Mouse (Mus musculus): ENCODE data around the gene Arhgap44. TPM values are rescaled to one million over a fixed set of nuclear protein-coding genes. Genes with fewer than 3 reads are reported as not detected.

The Arhgap44 gene
- total and polyA plus RNA-seq, 2 experiments from 2014 or later: 23.0 to 40.7 TPM

DNA sequence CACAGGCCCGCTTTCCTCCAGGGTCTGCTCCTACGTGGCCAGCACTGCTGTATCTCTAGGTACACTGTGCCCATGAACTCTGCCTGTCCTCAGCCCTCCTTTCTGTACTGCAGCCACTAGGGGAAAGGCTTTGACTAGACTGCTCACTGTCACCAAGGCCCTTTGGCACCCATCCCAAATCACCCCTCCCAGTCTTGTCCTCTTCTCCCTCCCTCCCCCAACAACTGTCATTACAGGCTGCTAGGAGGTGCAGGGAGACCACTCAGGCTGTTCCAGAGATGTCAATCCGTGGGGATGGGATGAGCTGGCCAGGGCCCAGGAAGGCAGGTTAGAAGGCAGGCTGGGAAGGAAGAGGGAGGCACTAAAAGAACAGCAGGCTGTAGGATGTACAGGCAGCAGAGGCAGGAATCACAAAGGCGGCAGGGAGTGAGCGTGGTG lies 55.0 kb downstream of the Arhgap44 start:
- DNase-seq (ENCODE audit: low spot score) (peak; percentile 86), ATAC-seq (peak; percentile 83)
- no peak overlapping the region for H3K4me2 ChIP-seq (ENCODE audit: low read depth, low read length)
- peak; percentile 61 for TF ChIP-seq CTCF (IDR thresholded peaks at IDR 0.05; ENCODE audit: low read depth)
- no peaks in the 10 kb centered on the region for H3K9me3 ChIP-seq (ENCODE audit: low read length)
- peaks cover 11% of the 10 kb centered on the region for H3K4me1 ChIP-seq (ENCODE audit: insufficient read depth, low read length)
- no peak overlapping the region for H3K4me3 ChIP-seq (ENCODE audit: low read length)
- no peaks in the 10 kb centered on the region for H3K36me3 ChIP-seq (ENCODE audit: insufficient read depth, low read length)
- H3K9ac ChIP-seq (replicated peaks; ENCODE audit: low read length): no peak overlapping the region
- H3K27ac ChIP-seq: peak overlapping the region; percentile 41; the same call in 1 of the 2 replicates
- no peaks in the 10 kb centered on the region for H3K27me3 ChIP-seq (ENCODE audit: insufficient read depth, low read length)
- WGBS: 53% methylated on average over 5 of the region's 5 CpGs

DNA sequence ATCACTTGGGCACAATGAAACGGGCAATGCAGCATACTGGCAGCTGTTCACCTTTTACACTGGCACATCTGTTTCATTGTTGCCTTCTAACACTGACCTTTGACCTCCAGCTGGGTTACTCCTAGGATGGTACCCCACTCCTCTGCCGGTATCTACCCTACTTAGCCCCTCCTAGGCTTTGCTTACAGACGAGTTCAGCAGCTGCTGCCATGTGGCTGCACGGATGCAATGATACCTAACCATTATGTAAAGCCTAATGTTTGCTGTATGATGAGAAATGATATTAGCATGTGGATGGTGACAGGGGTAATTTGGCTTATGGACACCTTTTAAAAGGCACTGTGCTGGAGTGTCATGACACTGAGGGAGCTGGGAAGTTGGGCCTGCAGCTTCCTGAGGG lies 55.6 kb downstream of the Arhgap44 start:
- ATAC-seq (no peak), DNase-seq (ENCODE audit: low spot score) (no peak)
- Histone ChIP-seq H3K4me3 (ENCODE audit: low read length) (no peak overlapping the region), H3K36me3 (ENCODE audit: insufficient read depth, low read length) (no peaks in the 10 kb centered on the region), H3K9me3 (ENCODE audit: low read length) (no peaks in the 10 kb centered on the region), H3K27me3 (ENCODE audit: insufficient read depth, low read length) (no peaks in the 10 kb centered on the region), H3K27ac (0 out of 2 replicates have a peak overlapping the region, but pooled peaks have one; percentile 36), H3K4me1 (ENCODE audit: insufficient read depth, low read length) (peaks cover 11% of the 10 kb centered on the region), H3K4me2 (ENCODE audit: low read depth, low read length) (no peak overlapping the region), H3K9ac (replicated peaks; ENCODE audit: low read length) (0 out of 2 replicates have a peak overlapping the region, but pooled peaks have one; percentile 5)
- no peak for TF ChIP-seq CTCF (IDR thresholded peaks at IDR 0.05; ENCODE audit: low read depth)
- WGBS: 71% methylated on average over 4 of the region's 4 CpGs

DNA sequence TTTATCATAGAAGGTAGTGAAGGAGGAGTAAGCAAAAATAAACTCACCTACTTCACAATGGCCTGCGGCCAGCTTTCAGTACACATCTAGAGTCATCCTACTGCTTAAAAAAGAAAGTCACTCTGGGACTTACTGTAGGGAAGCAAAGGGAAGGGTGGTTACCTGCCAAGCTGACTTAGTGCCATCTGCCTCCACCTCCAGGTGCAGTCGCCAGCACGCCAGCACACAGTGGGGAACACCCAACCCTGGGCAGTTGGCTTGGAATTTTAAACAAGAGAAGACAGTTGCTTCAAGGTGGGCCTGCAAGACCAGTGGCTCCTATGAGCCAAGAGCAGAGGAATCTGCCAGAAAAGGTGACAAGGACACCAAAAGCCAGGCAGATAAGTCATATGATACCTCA lies 58.7 kb downstream of the Arhgap44 start:
- no peak for TF ChIP-seq CTCF (IDR thresholded peaks at IDR 0.05; ENCODE audit: low read depth)
- ATAC-seq (no peak), DNase-seq (ENCODE audit: low spot score) (no peak)
- Histone ChIP-seq H3K4me1 (ENCODE audit: insufficient read depth, low read length) (peaks cover 11% of the 10 kb centered on the region), H3K9ac (replicated peaks; ENCODE audit: low read length) (no peak overlapping the region), H3K9me3 (ENCODE audit: low read length) (no peaks in the 10 kb centered on the region), H3K4me3 (ENCODE audit: low read length) (no peak overlapping the region), H3K36me3 (ENCODE audit: insufficient read depth, low read length) (no peaks in the 10 kb centered on the region), H3K4me2 (ENCODE audit: low read depth, low read length) (no peak overlapping the region), H3K27me3 (ENCODE audit: insufficient read depth, low read length) (no peaks in the 10 kb centered on the region), H3K27ac (no peak overlapping the region)
- 90% methylated on average over 3 of the region's 3 CpGs for WGBS

DNA sequence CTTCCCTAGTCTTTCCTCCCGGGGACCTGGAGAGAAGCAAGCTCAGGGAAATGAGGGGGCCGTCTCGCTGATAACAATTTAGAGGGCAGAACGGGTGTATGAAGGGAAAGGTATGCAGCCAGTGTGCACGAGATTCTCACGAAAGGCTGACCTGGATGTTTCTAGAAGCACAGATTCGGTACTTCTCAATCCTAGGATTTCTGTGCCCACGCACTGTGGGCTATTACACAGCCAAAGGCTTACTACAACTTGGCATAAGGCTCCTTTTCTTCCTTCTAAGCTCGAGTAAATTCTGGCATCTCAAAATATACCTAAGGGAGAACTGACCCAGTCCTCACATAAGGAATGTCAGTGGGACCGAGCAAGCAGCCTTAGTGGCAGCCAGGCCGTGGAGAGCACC lies 61.6 kb downstream of the Arhgap44 start:
- Histone ChIP-seq H3K4me2 (ENCODE audit: low read depth, low read length) (no peak overlapping the region), H3K9ac (replicated peaks; ENCODE audit: low read length) (no peak overlapping the region), H3K9me3 (ENCODE audit: low read length) (no peaks in the 10 kb centered on the region), H3K27me3 (ENCODE audit: insufficient read depth, low read length) (no peaks in the 10 kb centered on the region), H3K27ac (peak overlapping the region; percentile 57; the same call in 1 of the 2 replicates), H3K4me1 (ENCODE audit: insufficient read depth, low read length) (no peaks in the 10 kb centered on the region), H3K4me3 (ENCODE audit: low read length) (no peak overlapping the region), H3K36me3 (ENCODE audit: insufficient read depth, low read length) (no peaks in the 10 kb centered on the region)
- TF ChIP-seq CTCF (IDR thresholded peaks at IDR 0.05; ENCODE audit: low read depth): no peak
- 75% methylated on average over 11 of the region's 11 CpGs for WGBS
- no peak for ATAC-seq
- no peak for DNase-seq (ENCODE audit: low spot score)

DNA sequence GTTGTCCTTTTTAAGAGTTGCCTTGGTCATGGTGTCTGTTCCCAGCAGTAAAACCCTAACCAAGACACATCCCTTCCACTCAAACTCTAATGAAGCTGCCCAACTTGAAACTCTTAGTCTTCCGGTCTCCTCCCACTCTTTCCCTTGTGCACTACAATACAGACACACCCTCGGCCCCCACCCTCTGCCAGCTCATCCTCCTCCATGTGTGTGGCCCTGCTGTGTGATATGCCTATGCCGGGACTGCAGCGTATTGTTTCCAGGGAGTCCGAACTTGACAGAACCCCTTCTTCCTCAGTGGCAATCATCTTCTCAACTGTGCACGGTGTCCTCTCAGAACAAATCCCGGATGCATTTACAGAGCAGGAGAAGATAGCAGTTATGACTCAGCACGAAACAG lies 62.7 kb downstream of the Arhgap44 start:
- no peak overlapping the region for H3K27ac ChIP-seq
- ATAC-seq (no peak), DNase-seq (ENCODE audit: low spot score) (no peak)
- H3K36me3 ChIP-seq (ENCODE audit: insufficient read depth, low read length): no peaks in the 10 kb centered on the region
- no peak for TF ChIP-seq CTCF (IDR thresholded peaks at IDR 0.05; ENCODE audit: low read depth)
- H3K4me3 ChIP-seq (ENCODE audit: low read length): no peak overlapping the region
- H3K9ac ChIP-seq (replicated peaks; ENCODE audit: low read length): no peak overlapping the region
- WGBS: 90% methylated on average over 8 of the region's 8 CpGs
- H3K4me2 ChIP-seq (ENCODE audit: low read depth, low read length): no peak overlapping the region
- no peaks in the 10 kb centered on the region for H3K9me3 ChIP-seq (ENCODE audit: low read length)
- H3K4me1 ChIP-seq (ENCODE audit: insufficient read depth, low read length): no peaks in the 10 kb centered on the region
- no peaks in the 10 kb centered on the region for H3K27me3 ChIP-seq (ENCODE audit: insufficient read depth, low read length)

DNA sequence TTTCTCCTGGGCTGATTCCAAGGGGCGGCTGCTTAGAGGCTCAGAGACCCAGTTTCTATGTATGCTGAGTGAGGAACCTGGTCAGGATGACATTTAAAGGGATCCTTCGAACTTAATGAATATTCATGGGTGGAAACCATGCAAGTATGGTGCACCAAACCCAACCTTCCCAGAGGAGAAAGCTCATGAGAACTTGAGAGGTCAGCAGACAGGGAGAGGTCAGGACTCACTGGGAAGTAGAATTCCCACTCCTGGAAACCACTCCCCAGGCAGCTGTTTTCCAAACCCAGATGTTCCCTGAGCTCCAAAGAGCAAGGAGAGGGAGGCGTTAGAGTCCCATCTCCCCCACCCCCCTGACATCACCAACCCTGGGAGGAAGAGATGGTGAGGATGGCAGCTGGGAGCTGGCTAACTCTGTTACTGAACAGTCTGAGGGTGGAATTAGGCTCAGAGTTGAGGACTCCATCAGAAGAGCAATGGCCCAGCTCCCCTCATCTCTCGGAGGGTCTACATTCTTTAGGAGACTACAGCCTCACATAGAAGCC lies 65.2 kb downstream of the Arhgap44 start:
- Histone ChIP-seq H3K4me2 (ENCODE audit: low read depth, low read length) (no peak overlapping the region), H3K27me3 (ENCODE audit: insufficient read depth, low read length) (no peaks in the 10 kb centered on the region), H3K4me3 (ENCODE audit: low read length) (no peak overlapping the region), H3K36me3 (ENCODE audit: insufficient read depth, low read length) (no peaks in the 10 kb centered on the region), H3K9ac (replicated peaks; ENCODE audit: low read length) (no peak overlapping the region), H3K27ac (no peak overlapping the region), H3K4me1 (ENCODE audit: insufficient read depth, low read length) (no peaks in the 10 kb centered on the region), H3K9me3 (ENCODE audit: low read length) (no peaks in the 10 kb centered on the region)
- 80% methylated on average over 4 of the region's 4 CpGs for WGBS
- TF ChIP-seq CTCF (IDR thresholded peaks at IDR 0.05; ENCODE audit: low read depth): no peak
- ATAC-seq (no peak), DNase-seq (ENCODE audit: low spot score) (no peak)

DNA sequence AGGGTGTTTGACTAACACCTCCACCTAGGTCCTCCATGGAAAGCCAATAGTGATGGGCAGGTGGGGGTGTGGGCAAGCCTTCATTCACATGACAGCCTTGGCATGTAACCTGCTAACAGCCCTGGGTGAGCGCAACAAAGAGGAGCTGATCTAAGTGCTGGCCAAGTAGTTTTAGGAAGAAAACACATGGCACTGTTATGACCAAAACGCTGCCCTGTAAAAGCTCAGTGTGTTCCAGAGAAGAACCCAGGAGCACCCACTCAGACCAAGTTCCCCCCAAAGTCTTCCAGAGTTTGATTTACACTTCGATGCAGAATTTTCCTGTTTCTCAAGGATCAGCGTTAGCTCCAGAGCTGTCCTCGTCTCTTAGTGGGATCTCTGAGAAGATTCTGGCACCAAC lies 65.9 kb downstream of the Arhgap44 start:
- H3K4me1 ChIP-seq (ENCODE audit: insufficient read depth, low read length): no peaks in the 10 kb centered on the region
- WGBS: 90% methylated on average over 5 of the region's 5 CpGs
- H3K36me3 ChIP-seq (ENCODE audit: insufficient read depth, low read length): no peaks in the 10 kb centered on the region
- no peak for ATAC-seq
- H3K27me3 ChIP-seq (ENCODE audit: insufficient read depth, low read length): no peaks in the 10 kb centered on the region
- no peak overlapping the region for H3K4me3 ChIP-seq (ENCODE audit: low read length)
- H3K9me3 ChIP-seq (ENCODE audit: low read length): no peaks in the 10 kb centered on the region
- no peak overlapping the region for H3K9ac ChIP-seq (replicated peaks; ENCODE audit: low read length)
- H3K27ac ChIP-seq: no peak overlapping the region
- H3K4me2 ChIP-seq (ENCODE audit: low read depth, low read length): no peak overlapping the region
- TF ChIP-seq CTCF (IDR thresholded peaks at IDR 0.05; ENCODE audit: low read depth): no peak
- DNase-seq (ENCODE audit: low spot score): no peak

Measured in hindbrain, postnatal 0 days (tissue).